Mouse (Mus musculus) cerebellum, adult (tissue): Measurements from ENCODE around the gene Acrbp.

Source experiments
- ATAC-seq: cut with Nextera tagmentation; 2 replicates; pipeline ENCODE4 v1.9.2; 2017; ENCODE audit warnings: mild to moderate bottlenecking, moderate library complexity, mixed read lengths; ENCODE audit not compliant: insufficient number of reproducible peaks, low FRiP score, low TSS enrichment

Acrbp gene

GRCm38 (mm10) chr6:125097951-125098350 is 48.5 kb downstream of the Acrbp start:
- ATAC-seq, result no peak

GRCm38 (mm10) chr6:125098513-125098912 is 49.0 kb downstream of the Acrbp start:
- no peak for ATAC-seq

GRCm38 (mm10) chr6:125099421-125099971 is 50.0 kb downstream of the Acrbp start:
- no peak for ATAC-seq

GRCm38 (mm10) chr6:125101444-125101843 is 52.0 kb downstream of the Acrbp start:
- no peak for ATAC-seq

GRCm38 (mm10) chr6:125104223-125104622 is 54.7 kb downstream of the Acrbp start:
- no peak for ATAC-seq

- ATAC-seq, result no peak
Observed at GRCm38 (mm10) chr6:125107705-125108104, 58.2 kb downstream of the Acrbp start.

- ATAC-seq, result no peak
Observed at GRCm38 (mm10) chr6:125109371-125109770, 59.9 kb downstream of the Acrbp start.

- ATAC-seq, result no peak
Observed at GRCm38 (mm10) chr6:125110927-125111326, 61.4 kb downstream of the Acrbp start.

- no peak for ATAC-seq
Observed at GRCm38 (mm10) chr6:125112553-125112952, 63.1 kb downstream of the Acrbp start.
